8 mouse cellular contexts compared by ENCODE assay signal in genomic region chr3:66650749-66651472, GRCm38 (mm10).
DNase-seq lines count a peak whose midpoint lies in the region; ATAC-seq and TF ChIP-seq lines count a peak whose summit lies in the region.

No protein-coding gene starts in this region.

- H3K4me2 ChIP-seq in lung, postnatal 0 days (replicated peaks; ENCODE audit: low read depth, low read length): 0 out of 2 replicates have a peak overlapping the region, but pooled peaks have one; percentile 5
- peak overlapping the region; percentile 39 for H3K4me2 ChIP-seq in intestine, embryonic 16.5 days (ENCODE audit: low read depth, low read length)
- H3K4me2 ChIP-seq in neural tube, embryonic 15.5 days: peak overlapping the region; percentile 48

- no peak for TF ChIP-seq EP300 in lung, postnatal 0 days (IDR thresholded peaks at IDR 0.05)

- ATAC-seq in lung, postnatal 0 days: no peak
- ATAC-seq in intestine, embryonic 16.5 days: peak; percentile 65
- peak; percentile 65; the same call in 1 of the 2 replicates for ATAC-seq in neural tube, embryonic 15.5 days (ENCODE audit: low FRiP score)

- no peaks in the 10 kb centered on the region for H3K9me3 ChIP-seq in lung, postnatal 0 days (ENCODE audit: low read length)
- H3K9me3 ChIP-seq in intestine, embryonic 16.5 days (ENCODE audit: control insufficient read depth, low read length): no peaks in the 10 kb centered on the region
- no peaks in the 10 kb centered on the region for H3K9me3 ChIP-seq in neural tube, embryonic 15.5 days (replicated peaks)

- no peaks in the 10 kb centered on the region for H3K27me3 ChIP-seq in lung, postnatal 0 days (replicated peaks; ENCODE audit: insufficient read depth, low read length)
- H3K27me3 ChIP-seq in intestine, embryonic 16.5 days (replicated peaks; ENCODE audit: control insufficient read depth, insufficient read depth, low read length): no peaks in the 10 kb centered on the region
- no peaks in the 10 kb centered on the region for H3K27me3 ChIP-seq in neural tube, embryonic 15.5 days (replicated peaks)

- H3K4me3 ChIP-seq in gastrocnemius, adult 2 months: peak overlapping the region; percentile 55
- H3K4me3 ChIP-seq in lung, postnatal 0 days (ENCODE audit: low read depth, low read length): no peak overlapping the region
- H3K4me3 ChIP-seq in intestine, embryonic 16.5 days (ENCODE audit: low read length): peak overlapping the region; percentile 12
- H3K4me3 ChIP-seq in neural tube, embryonic 15.5 days (replicated peaks): no peak overlapping the region

- no peak for TF ChIP-seq CTCF in gastrocnemius, adult 2 months (IDR thresholded peaks at IDR 0.05)
- no peak for TF ChIP-seq CTCF in lung, postnatal 0 days (IDR thresholded peaks at IDR 0.05)

- H3K9ac ChIP-seq in lung, postnatal 0 days (replicated peaks; ENCODE audit: low read depth): no peak overlapping the region
- H3K9ac ChIP-seq in intestine, embryonic 16.5 days (ENCODE audit: low read depth, low read length): no peak overlapping the region
- no peak overlapping the region for H3K9ac ChIP-seq in neural tube, embryonic 15.5 days (replicated peaks)

- 54% methylated on average over 16 of the region's 16 CpGs for WGBS in lung, postnatal 0 days
- 37% methylated on average over 16 of the region's 16 CpGs for WGBS in intestine, embryonic 16.5 days
- 38% methylated on average over 16 of the region's 16 CpGs for WGBS in neural tube, embryonic 15.5 days

- no peaks in the 10 kb centered on the region for H3K36me3 ChIP-seq in lung, postnatal 0 days (ENCODE audit: insufficient read depth, low read length)
- H3K36me3 ChIP-seq in intestine, embryonic 16.5 days (ENCODE audit: control insufficient read depth, insufficient read depth, low read length): no peaks in the 10 kb centered on the region
- H3K36me3 ChIP-seq in neural tube, embryonic 15.5 days: no peaks in the 10 kb centered on the region

- H3K4me1 ChIP-seq in lung, postnatal 0 days (ENCODE audit: insufficient read depth, low read depth, low read length): no peaks in the 10 kb centered on the region
- peaks cover 5% of the 10 kb centered on the region for H3K4me1 ChIP-seq in intestine, embryonic 16.5 days (ENCODE audit: control insufficient read depth, insufficient read depth, low read length)
- peaks cover 10% of the 10 kb centered on the region; the same call in 1 of the 2 replicates for H3K4me1 ChIP-seq in neural tube, embryonic 15.5 days

- DNase-seq in gastrocnemius, adult 2 months: no peak
- no peak for DNase-seq in gastrocnemius, postnatal 10 days
- no peak for DNase-seq in lung, postnatal 0 days (ENCODE audit: low spot score)
- DNase-seq in lung, adult 18-20 months: no peak
- no peak for DNase-seq in right cerebral cortex, postnatal 4 days
- DNase-seq in liver: no peak

- intact Hi-C loops in gastrocnemius, adult 2 months (cut with DNase I): no loop called here

- peak overlapping the region; percentile 31; the same call in 1 of the 2 replicates for H3K27ac ChIP-seq in gastrocnemius, adult 2 months
- no peak overlapping the region for H3K27ac ChIP-seq in lung, postnatal 0 days (ENCODE audit: low read length)
- H3K27ac ChIP-seq in intestine, embryonic 16.5 days (ENCODE audit: low read length): no peak overlapping the region
- no peak overlapping the region for H3K27ac ChIP-seq in neural tube, embryonic 15.5 days (replicated peaks)

Comparison
In these comparisons a context has a peak if more than half of its experiments do, and no peak if none do; other contexts are left out.
1. H3K4me3 ChIP-seq: peak in gastrocnemius, adult 2 months (single experiment) and intestine, embryonic 16.5 days (single experiment); none in lung, postnatal 0 days (single experiment) and neural tube, embryonic 15.5 days (single experiment).
2. Peak in every context shown above with its lines, with median percentiles within 50 percentile points of each other: H3K4me2 ChIP-seq.